Mouse (Mus musculus): ENCODE data around the gene Mcam. TPM values are rescaled to one million over a fixed set of nuclear protein-coding genes. Genes with fewer than 3 reads are reported as not detected.

Gene Mcam
- total and polyA plus RNA-seq, 2 experiments from 2014 or later = 54.2 to 190 TPM

- no peaks in the 10 kb centered on the region for H3K9me3 ChIP-seq (replicated peaks; ENCODE audit: control insufficient read depth, low read length)
- H3K4me2 ChIP-seq (ENCODE audit: low read depth, low read length) = no peak overlapping the region
- 47% methylated on average over 3 of the region's 3 CpGs for WGBS
- peak; percentile 24 for DNase-seq (ENCODE audit: low spot score)
- no peak for ATAC-seq (ENCODE audit: insufficient read depth, low read depth)
- TF ChIP-seq CTCF (IDR thresholded peaks at IDR 0.05; ENCODE audit: low read depth) (no peak), EP300 (IDR thresholded peaks at IDR 0.05; ENCODE audit: low read depth) (no peak)
- no peak overlapping the region for H3K9ac ChIP-seq (replicated peaks; ENCODE audit: low read depth, low read length)
- H3K4me3 ChIP-seq (ENCODE audit: low read depth, low read length) = no peak overlapping the region
- no peaks in the 10 kb centered on the region for H3K36me3 ChIP-seq (replicated peaks; ENCODE audit: control insufficient read depth, insufficient read depth, low read length)
- H3K27me3 ChIP-seq (ENCODE audit: control insufficient read depth, insufficient read depth, low read length) = no peaks in the 10 kb centered on the region
- H3K4me1 ChIP-seq (ENCODE audit: control insufficient read depth, insufficient read depth) = peaks cover 20% of the 10 kb centered on the region
- peak overlapping the region; percentile 77 for H3K27ac ChIP-seq (ENCODE audit: low read depth)
These were observed 6.9 kb upstream of the Mcam start for GRCm38 (mm10) chr9:44127351-44127801.

GRCm38 (mm10) chr9:44129633-44130032, 4.6 kb upstream of the Mcam start:
- Histone ChIP-seq H3K9me3 (replicated peaks; ENCODE audit: control insufficient read depth, low read length) (no peaks in the 10 kb centered on the region), H3K4me1 (ENCODE audit: control insufficient read depth, insufficient read depth) (peaks cover 29% of the 10 kb centered on the region), H3K4me2 (ENCODE audit: low read depth, low read length) (peak overlapping the region; percentile 86), H3K4me3 (ENCODE audit: low read depth, low read length) (peak overlapping the region; percentile 50), H3K27ac (ENCODE audit: low read depth) (peak overlapping the region; percentile 97), H3K36me3 (replicated peaks; ENCODE audit: control insufficient read depth, insufficient read depth, low read length) (no peaks in the 10 kb centered on the region), H3K9ac (replicated peaks; ENCODE audit: low read depth, low read length) (peak overlapping the region; percentile 58), H3K27me3 (ENCODE audit: control insufficient read depth, insufficient read depth, low read length) (no peaks in the 10 kb centered on the region)
- WGBS = 2% methylated on average over 9 of the region's 9 CpGs
- TF ChIP-seq EP300 (IDR thresholded peaks at IDR 0.05; ENCODE audit: low read depth) = no peak
- TF ChIP-seq CTCF (IDR thresholded peaks at IDR 0.05; ENCODE audit: low read depth) = no peak
- peak; percentile 56 for DNase-seq (ENCODE audit: low spot score)
- peak; percentile 22 for ATAC-seq (ENCODE audit: insufficient read depth, low read depth)

GRCm38 (mm10) chr9:44130034-44130433, 4.2 kb upstream of the Mcam start:
- DNase-seq (ENCODE audit: low spot score) = peak; percentile 90
- Histone ChIP-seq H3K4me3 (ENCODE audit: low read depth, low read length) (peak overlapping the region; percentile 50), H3K27me3 (ENCODE audit: control insufficient read depth, insufficient read depth, low read length) (no peaks in the 10 kb centered on the region), H3K4me2 (ENCODE audit: low read depth, low read length) (peak overlapping the region; percentile 86), H3K9me3 (replicated peaks; ENCODE audit: control insufficient read depth, low read length) (no peaks in the 10 kb centered on the region), H3K36me3 (replicated peaks; ENCODE audit: control insufficient read depth, insufficient read depth, low read length) (no peaks in the 10 kb centered on the region), H3K4me1 (ENCODE audit: control insufficient read depth, insufficient read depth) (peaks cover 29% of the 10 kb centered on the region), H3K9ac (replicated peaks; ENCODE audit: low read depth, low read length) (peak overlapping the region; percentile 58), H3K27ac (ENCODE audit: low read depth) (peak overlapping the region; percentile 97)
- peak; percentile 62 for ATAC-seq (ENCODE audit: insufficient read depth, low read depth)
- WGBS = under 1% methylated on average over 27 of the region's 27 CpGs
- TF ChIP-seq CTCF (IDR thresholded peaks at IDR 0.05; ENCODE audit: low read depth) (no peak), EP300 (IDR thresholded peaks at IDR 0.05; ENCODE audit: low read depth) (peak; percentile 67)

GRCm38 (mm10) chr9:44130581-44131275, 3.5 kb upstream of the Mcam start:
- no peaks in the 10 kb centered on the region for H3K27me3 ChIP-seq (ENCODE audit: control insufficient read depth, insufficient read depth, low read length)
- TF ChIP-seq EP300 (IDR thresholded peaks at IDR 0.05; ENCODE audit: low read depth) = no peak
- TF ChIP-seq CTCF (IDR thresholded peaks at IDR 0.05; ENCODE audit: low read depth) = no peak
- peaks cover 31% of the 10 kb centered on the region for H3K4me1 ChIP-seq (ENCODE audit: control insufficient read depth, insufficient read depth)
- peak overlapping the region; percentile 50 for H3K4me3 ChIP-seq (ENCODE audit: low read depth, low read length)
- H3K36me3 ChIP-seq (replicated peaks; ENCODE audit: control insufficient read depth, insufficient read depth, low read length) = no peaks in the 10 kb centered on the region
- DNase-seq (ENCODE audit: low spot score) (peak; percentile 44), ATAC-seq (ENCODE audit: insufficient read depth, low read depth) (peak; percentile 19)
- H3K27ac ChIP-seq (ENCODE audit: low read depth) = peak overlapping the region; percentile 97
- 28% methylated on average over 19 of the region's 19 CpGs for WGBS
- peak overlapping the region; percentile 58 for H3K9ac ChIP-seq (replicated peaks; ENCODE audit: low read depth, low read length)
- H3K4me2 ChIP-seq (ENCODE audit: low read depth, low read length) = peak overlapping the region; percentile 86
- H3K9me3 ChIP-seq (replicated peaks; ENCODE audit: control insufficient read depth, low read length) = no peaks in the 10 kb centered on the region

GRCm38 (mm10) chr9:44131276-44131590, 3.0 kb upstream of the Mcam start:
- Histone ChIP-seq H3K27me3 (ENCODE audit: control insufficient read depth, insufficient read depth, low read length) (no peaks in the 10 kb centered on the region), H3K9ac (replicated peaks; ENCODE audit: low read depth, low read length) (no peak overlapping the region), H3K36me3 (replicated peaks; ENCODE audit: control insufficient read depth, insufficient read depth, low read length) (no peaks in the 10 kb centered on the region), H3K4me3 (ENCODE audit: low read depth, low read length) (no peak overlapping the region), H3K4me1 (ENCODE audit: control insufficient read depth, insufficient read depth) (peaks cover 36% of the 10 kb centered on the region), H3K27ac (ENCODE audit: low read depth) (peak overlapping the region; percentile 97), H3K4me2 (ENCODE audit: low read depth, low read length) (peak overlapping the region; percentile 86), H3K9me3 (replicated peaks; ENCODE audit: control insufficient read depth, low read length) (no peaks in the 10 kb centered on the region)
- 52% methylated on average over 7 of the region's 7 CpGs for WGBS
- TF ChIP-seq EP300 (IDR thresholded peaks at IDR 0.05; ENCODE audit: low read depth) (no peak), CTCF (IDR thresholded peaks at IDR 0.05; ENCODE audit: low read depth) (no peak)
- ATAC-seq (ENCODE audit: insufficient read depth, low read depth) (no peak), DNase-seq (ENCODE audit: low spot score) (no peak)

GRCm38 (mm10) chr9:44132200-44132599, 2.1 kb upstream of the Mcam start:
- Histone ChIP-seq H3K4me1 (ENCODE audit: control insufficient read depth, insufficient read depth) (peaks cover 42% of the 10 kb centered on the region), H3K27ac (ENCODE audit: low read depth) (peak overlapping the region; percentile 97), H3K4me3 (ENCODE audit: low read depth, low read length) (no peak overlapping the region), H3K4me2 (ENCODE audit: low read depth, low read length) (no peak overlapping the region), H3K27me3 (ENCODE audit: control insufficient read depth, insufficient read depth, low read length) (no peaks in the 10 kb centered on the region), H3K36me3 (replicated peaks; ENCODE audit: control insufficient read depth, insufficient read depth, low read length) (peaks cover 8% of the 10 kb centered on the region), H3K9ac (replicated peaks; ENCODE audit: low read depth, low read length) (no peak overlapping the region), H3K9me3 (replicated peaks; ENCODE audit: control insufficient read depth, low read length) (no peaks in the 10 kb centered on the region)
- DNase-seq (ENCODE audit: low spot score) (no peak), ATAC-seq (ENCODE audit: insufficient read depth, low read depth) (no peak)
- TF ChIP-seq EP300 (IDR thresholded peaks at IDR 0.05; ENCODE audit: low read depth) = no peak
- no peak for TF ChIP-seq CTCF (IDR thresholded peaks at IDR 0.05; ENCODE audit: low read depth)
- WGBS = 67% methylated on average over 5 of the region's 5 CpGs
